Mouse (Mus musculus): ENCODE measurements around the gene Stfa1. TPM values are rescaled to one million over a fixed set of nuclear protein-coding genes. Genes with fewer than 3 reads are reported as not detected.
"Not testable (repeated sequence)": the region's sequence is repeated elsewhere in the genome, so short reads cannot be mapped to it uniquely, and the experiment has no call there.

The Stfa1 gene
- not detected in 2 replicates for total RNA-seq (2014; fragmentation: Nextera tagmentation)
- not detected in 2 replicates for total RNA-seq (2017)

- ATAC-seq (replicated peaks; ENCODE audit: low FRiP score, low TSS enrichment, poor library complexity, severe bottlenecking), result not testable (repeated sequence)
These were observed at the start of gene Stfa1 for GRCm38 (mm10) chr16:36276796-36277195. TSS of gene Stfa1 (plus strand) at chr16:36276951.

GRCm38 (mm10) chr16:36260585-36260984 is 16.2 kb upstream of the Stfa1 start:
- ATAC-seq (replicated peaks; ENCODE audit: low FRiP score, low TSS enrichment, poor library complexity, severe bottlenecking), result not testable (repeated sequence)

- ATAC-seq (replicated peaks; ENCODE audit: low FRiP score, low TSS enrichment, poor library complexity, severe bottlenecking), result no peak
These were observed 12.4 kb downstream of the Stfa1 start for GRCm38 (mm10) chr16:36289140-36289539.

- ATAC-seq (replicated peaks; ENCODE audit: low FRiP score, low TSS enrichment, poor library complexity, severe bottlenecking), result no peak
These were observed 30.9 kb downstream of the Stfa1 start for GRCm38 (mm10) chr16:36307631-36308030.

- not testable (repeated sequence) for ATAC-seq (replicated peaks; ENCODE audit: low FRiP score, low TSS enrichment, poor library complexity, severe bottlenecking)
These were observed 39.4 kb downstream of the Stfa1 start for GRCm38 (mm10) chr16:36316111-36316510.

GRCm38 (mm10) chr16:36319286-36319685 is 42.5 kb downstream of the Stfa1 start:
- ATAC-seq (replicated peaks; ENCODE audit: low FRiP score, low TSS enrichment, poor library complexity, severe bottlenecking), result no peak

GRCm38 (mm10) chr16:36334232-36334631 is 57.5 kb downstream of the Stfa1 start, which contains the start of gene BC117090:
TSS of gene BC117090 (minus strand) at chr16:36334332.
- ATAC-seq (replicated peaks; ENCODE audit: low FRiP score, low TSS enrichment, poor library complexity, severe bottlenecking), result no peak

Other genes with a start within 250 kb of the Stfa1 start
- 6.6 and 8.3 TPM in 2 replicates for gene Wdr5b, start 235.8 kb upstream of the Stfa1 start, total RNA-seq (2014; fragmentation: Nextera tagmentation)
- gene Wdr5b, start 235.8 kb upstream of the Stfa1 start, total RNA-seq (2017), result 9.2 and 9.3 TPM in 2 replicates
- gene Fam162a, start 205.4 kb upstream of the Stfa1 start, total RNA-seq (2014; fragmentation: Nextera tagmentation), result 205 and 208 TPM in 2 replicates
- 137 and 156 TPM in 2 replicates for gene Fam162a, start 205.4 kb upstream of the Stfa1 start, total RNA-seq (2017)
- 119 and 149 TPM in 2 replicates for gene Ccdc58, start 205.3 kb upstream of the Stfa1 start, total RNA-seq (2014; fragmentation: Nextera tagmentation)
- 93.2 and 218 TPM in 2 replicates for gene Ccdc58, start 205.3 kb upstream of the Stfa1 start, total RNA-seq (2017)
- not detected in 2 replicates for gene Csta1, start 145.7 kb upstream of the Stfa1 start, total RNA-seq (2014; fragmentation: Nextera tagmentation)
- not detected in 2 replicates for gene Csta1, start 145.7 kb upstream of the Stfa1 start, total RNA-seq (2017)
- not detected in 2 replicates for gene Stfa2l1, start 120.1 kb upstream of the Stfa1 start, total RNA-seq (2014; fragmentation: Nextera tagmentation)
- gene Stfa2l1, start 120.1 kb upstream of the Stfa1 start, total RNA-seq (2017), result not detected in 2 replicates
- gene Gm5483, start 92.7 kb upstream of the Stfa1 start, total RNA-seq (2014; fragmentation: Nextera tagmentation), result not detected in 2 replicates
- not detected in 2 replicates for gene Gm5483, start 92.7 kb upstream of the Stfa1 start, total RNA-seq (2017)
- gene Gm5416, start 66.5 kb upstream of the Stfa1 start, total RNA-seq (2014; fragmentation: Nextera tagmentation), result not detected in 2 replicates
- not detected in 2 replicates for gene Gm5416, start 66.5 kb upstream of the Stfa1 start, total RNA-seq (2017)
- not detected in 2 replicates for gene 2010005H15Rik, start 55.5 kb upstream of the Stfa1 start, total RNA-seq (2014; fragmentation: Nextera tagmentation)
- gene 2010005H15Rik, start 55.5 kb upstream of the Stfa1 start, total RNA-seq (2017), result not detected in 2 replicates
- not detected in 2 replicates for gene BC117090, start 57.4 kb downstream of the Stfa1 start, total RNA-seq (2014; fragmentation: Nextera tagmentation)
- gene BC117090, start 57.4 kb downstream of the Stfa1 start, total RNA-seq (2017), result not detected in 2 replicates
- not detected in 2 replicates for gene BC100530, start 90.8 kb downstream of the Stfa1 start, total RNA-seq (2014; fragmentation: Nextera tagmentation)
- not detected in 2 replicates for gene BC100530, start 90.8 kb downstream of the Stfa1 start, total RNA-seq (2017)
- not detected in 2 replicates for gene Stfa2, start 131.5 kb downstream of the Stfa1 start, total RNA-seq (2014; fragmentation: Nextera tagmentation)
- gene Stfa2, start 131.5 kb downstream of the Stfa1 start, total RNA-seq (2017), result not detected in 2 replicates
- not detected in 2 replicates for gene Stfa3, start 178.4 kb downstream of the Stfa1 start, total RNA-seq (2014; fragmentation: Nextera tagmentation)
- gene Stfa3, start 178.4 kb downstream of the Stfa1 start, total RNA-seq (2017), result not detected in 2 replicates

Measured in megakaryocyte-erythroid progenitor cell, adult 5-6 weeks (primary cell).